Mouse (Mus musculus): Measurements from ENCODE around the gene Tcf21.

The Tcf21 gene

GRCm38 (mm10) chr10:22816237-22816762 lies 3.7 kb downstream of the Tcf21 start:
- in situ Hi-C loops (cut with MboI; ENCODE audit: unreplicated experiment in 2 of 2), result no loop called here

- in situ Hi-C loops (cut with MboI; ENCODE audit: unreplicated experiment in 2 of 2), result no loop called here
These were observed 4.3 kb downstream of the Tcf21 start for GRCm38 (mm10) chr10:22815461-22816236.

GRCm38 (mm10) chr10:22814771-22815170 lies 5.2 kb downstream of the Tcf21 start:
- in situ Hi-C loops (cut with MboI; ENCODE audit: unreplicated experiment in 2 of 2), result no loop called here

GRCm38 (mm10) chr10:22814294-22814693 lies 5.7 kb downstream of the Tcf21 start:
- in situ Hi-C loops (cut with MboI; ENCODE audit: unreplicated experiment in 2 of 2), result no loop called here

- in situ Hi-C loops (cut with MboI; ENCODE audit: unreplicated experiment in 2 of 2), result no loop called here
These were observed 6.5 kb downstream of the Tcf21 start for GRCm38 (mm10) chr10:22813317-22813960.

GRCm38 (mm10) chr10:22811921-22812320 lies 8.1 kb downstream of the Tcf21 start:
- in situ Hi-C loops (cut with MboI; ENCODE audit: unreplicated experiment in 2 of 2), result no loop called here

GRCm38 (mm10) chr10:22782684-22783083 lies 37.3 kb downstream of the Tcf21 start:
- in situ Hi-C loops (cut with MboI; ENCODE audit: unreplicated experiment in 2 of 2), result loop anchor here in 1 of 2 experiments (25.0 kb wide), 1 partner anchor 280 kb away; no protein-coding TSS in a partner anchor

- in situ Hi-C loops (cut with MboI; ENCODE audit: unreplicated experiment in 2 of 2), result loop anchor here in 1 of 2 experiments (25.0 kb wide), 1 partner anchor 281 kb away; no protein-coding TSS in a partner anchor
These were observed 38.5 kb downstream of the Tcf21 start for GRCm38 (mm10) chr10:22781466-22781865.

- in situ Hi-C loops (cut with MboI; ENCODE audit: unreplicated experiment in 2 of 2), result loop anchor here (5.0 to 25.0 kb wide), 3 partner anchors 193 to 284 kb away; no protein-coding TSS in a partner anchor
These were observed 42.0 kb downstream of the Tcf21 start for GRCm38 (mm10) chr10:22777939-22778338.

GRCm38 (mm10) chr10:22776007-22776698 lies 43.8 kb downstream of the Tcf21 start:
- in situ Hi-C loops (cut with MboI; ENCODE audit: unreplicated experiment in 2 of 2), result loop anchor here (5.0 to 25.0 kb wide), 3 partner anchors 191 to 286 kb away; no protein-coding TSS in a partner anchor

GRCm38 (mm10) chr10:22775456-22775855 lies 44.5 kb downstream of the Tcf21 start:
- in situ Hi-C loops (cut with MboI; ENCODE audit: unreplicated experiment in 2 of 2), result loop anchor here (5.0 to 25.0 kb wide), 3 partner anchors 191 to 287 kb away; no protein-coding TSS in a partner anchor

GRCm38 (mm10) chr10:22774626-22775025 lies 45.3 kb downstream of the Tcf21 start:
- in situ Hi-C loops (cut with MboI; ENCODE audit: unreplicated experiment in 2 of 2), result loop anchor here (5.0 to 25.0 kb wide), 3 partner anchors 190 to 288 kb away; no protein-coding TSS in a partner anchor

Data from v-Abl transformed pro-B cells (cell line).